Mouse (Mus musculus): Measurements from ENCODE around the gene Rab3il1.

DNA sequence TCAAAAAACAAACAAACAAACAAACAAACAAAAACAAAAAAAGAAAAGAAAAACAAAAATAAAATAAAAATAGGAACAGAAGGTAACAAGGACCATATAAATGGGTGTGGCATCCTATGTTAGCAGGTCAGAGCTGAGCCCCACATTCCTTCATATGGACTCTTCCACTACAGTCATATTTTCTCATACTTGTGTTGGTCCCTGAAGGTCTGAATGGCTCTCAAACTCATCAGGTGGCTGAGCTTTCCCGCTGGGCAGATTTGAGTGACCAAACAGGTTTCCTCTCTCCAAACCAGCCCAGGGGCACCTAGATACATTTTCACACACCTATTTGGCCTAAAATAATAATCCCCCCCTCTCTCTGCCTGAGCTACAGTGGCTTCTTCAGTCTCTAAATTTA lies 9.9 kb downstream of the Rab3il1 start:
- TF ChIP-seq CTCF (IDR thresholded peaks at IDR 0.05; ENCODE audit: low read depth) (no peak), EP300 (optimal IDR thresholded peaks at IDR 0.05) (no peak)

Measured in stomach, postnatal 0 days (tissue).